Mouse (Mus musculus) MEL (cell line): Measurements from ENCODE around the gene Vps13d. TPM values are rescaled to one million over a fixed set of nuclear protein-coding genes. Genes with fewer than 3 reads are reported as not detected.

Experiments
- DNase-seq: peaks from one replicate; pipeline ENCODE4 v3.0.0; 2011; ENCODE audit warnings: low read depth, low spot score
- H3K27ac ChIP-seq: 2 replicates; pipeline ENCODE4 v1.5.1; 2012; ENCODE audit warnings: low read depth, mild to moderate bottlenecking, control low read depth, low read length, moderate library complexity; ENCODE audit not compliant: control insufficient read depth
- H3K27me3 ChIP-seq, 2 experiments: fragments of 150-350 bp in 1 of 2; sonication (generic) in 1 of 2; 2 replicates each; pipeline ENCODE4 v1.6.1; 2012; ENCODE audit warnings: low read length in 2 of 2, mild to moderate bottlenecking in 2 of 2, improper control_type of control experiment in 1 of 2, moderate library complexity in 1 of 2; ENCODE audit not compliant: insufficient read depth in 2 of 2, control insufficient read depth in 1 of 2
- H3K36me3 ChIP-seq, 2 experiments: 2 replicates each; pipeline ENCODE4 v1.6.1; 2012 to 2014; ENCODE audit warnings: low read length in 2 of 2, improper control_type of control experiment in 1 of 2, inconsistent platforms in 1 of 2, mild to moderate bottlenecking in 1 of 2; ENCODE audit not compliant: insufficient read depth in 2 of 2, control insufficient read depth in 1 of 2
- H3K4me1 ChIP-seq, 2 experiments: fragments of 150-350 bp in 1 of 2; sonication (generic) in 1 of 2; 2 replicates each; pipeline ENCODE4 v1.6.1; 2012; ENCODE audit warnings: low read length in 2 of 2, improper control_type of control experiment in 1 of 2, mild to moderate bottlenecking in 1 of 2; ENCODE audit not compliant: insufficient read depth in 2 of 2, control insufficient read depth in 1 of 2
- H3K4me3 ChIP-seq, 2 experiments: fragments of 150-350 bp in 1 of 2; sonication (generic) in 1 of 2; 2 replicates each; pipeline ENCODE4 v1.5.1; 2012; ENCODE audit warnings: low read depth in 2 of 2, low read length in 2 of 2, mild to moderate bottlenecking in 2 of 2, moderate library complexity in 2 of 2, control low read depth in 1 of 2, improper control_type of control experiment in 1 of 2; ENCODE audit not compliant: control insufficient read depth in 1 of 2, insufficient read depth in 1 of 2
- H3K79me2 ChIP-seq: 2 replicates; pipeline ENCODE4 v1.6.1; 2012; ENCODE audit warnings: mild to moderate bottlenecking, low read length, moderate library complexity; ENCODE audit not compliant: control insufficient read depth, poor library complexity, insufficient read depth
- H3K9ac ChIP-seq: 2 replicates; pipeline ENCODE4 v1.6.1; 2012; ENCODE audit warnings: low read depth, mild to moderate bottlenecking, control low read depth, low read length, moderate library complexity; ENCODE audit not compliant: control insufficient read depth, poor library complexity, severe bottlenecking
- H3K9me3 ChIP-seq: fragments of 150-350 bp; sonication (generic); replicated peaks from 2 replicates; pipeline ENCODE4 v1.6.1; 2012; ENCODE audit warnings: mild to moderate bottlenecking, low read length, improper control_type of control experiment, moderate library complexity; ENCODE audit not compliant: insufficient read depth
- CHD2 ChIP-seq: IDR thresholded peaks from 2 replicates; pipeline ENCODE4 v1.6.1; 2011; ENCODE audit warnings: low read length, improper control_type of control experiment
- E2F4 ChIP-seq: IDR thresholded peaks from 2 replicates; pipeline ENCODE4 v1.6.1; 2011; ENCODE audit warnings: low read depth, low read length, improper control_type of control experiment, borderline replicate concordance
- HCFC1 ChIP-seq: IDR thresholded peaks from 2 replicates; pipeline ENCODE4 v1.6.1; 2012; ENCODE audit warnings: low read depth, mild to moderate bottlenecking, inconsistent platforms, low read length, improper control_type of control experiment, moderate library complexity
- JUND ChIP-seq: IDR thresholded peaks from 2 replicates; pipeline ENCODE4 v1.6.1; 2011; ENCODE audit warnings: low read depth, mild to moderate bottlenecking, improper control_type of control experiment, low read length
- MYB ChIP-seq: IDR thresholded peaks from 2 replicates; pipeline ENCODE4 v1.6.1; 2011; ENCODE audit warnings: mild to moderate bottlenecking, low read depth, low read length, improper control_type of control experiment
- NELFE ChIP-seq: IDR thresholded peaks from 2 replicates; pipeline ENCODE4 v1.6.1; 2011; ENCODE audit warnings: low read depth, low read length, improper control_type of control experiment
- POLR2AphosphoS5 ChIP-seq: IDR thresholded peaks from 2 replicates; pipeline ENCODE4 v1.6.1; 2012; ENCODE audit warnings: low read depth, borderline replicate concordance, mild to moderate bottlenecking, inconsistent platforms, low read length, moderate library complexity, mixed read lengths
- RCOR1 ChIP-seq: IDR thresholded peaks from 2 replicates; pipeline ENCODE4 v1.6.1; 2012; ENCODE audit warnings: low read depth, mild to moderate bottlenecking, inconsistent platforms, low read length, improper control_type of control experiment
- SIN3A ChIP-seq: IDR thresholded peaks from 2 replicates; pipeline ENCODE4 v1.6.1; 2012; ENCODE audit warnings: low read length, improper control_type of control experiment, inconsistent platforms
- TAL1 ChIP-seq: IDR thresholded peaks from 2 replicates; pipeline ENCODE4 v1.6.1; 2012; ENCODE audit warnings: mild to moderate bottlenecking, inconsistent platforms, low read length, moderate library complexity, mixed read lengths
- USF1 ChIP-seq: IDR thresholded peaks from 2 replicates; pipeline ENCODE4 v1.6.1; 2014; ENCODE audit warnings: low read depth, mild to moderate bottlenecking, inconsistent platforms, low read length, improper control_type of control experiment, moderate library complexity
- ZKSCAN1 ChIP-seq: IDR thresholded peaks from 2 replicates; pipeline ENCODE4 v1.6.1; 2012; ENCODE audit warnings: low read depth, mild to moderate bottlenecking, inconsistent platforms, low read length, improper control_type of control experiment, moderate library complexity
- polyA plus RNA-seq, 2 experiments: library from polyadenylated mRNA; stranded (reverse) in 1 of 2; unstranded in 1 of 2; fragments of >175 nt in 1 of 2; fragments of >200 nt in 1 of 2; gene quantifications; 2 replicates each; pipeline versions ENCODE4 v1.2.1 to v1.2.4; 2012; ENCODE audit warnings: low replicate concordance in 2 of 2, low read depth in 1 of 2; ENCODE audit not compliant: insufficient read length in 2 of 2, insufficient read depth in 1 of 2, missing spikeins in 1 of 2
- total RNA-seq: library from RNA; depleted of rRNA; stranded (reverse); fragments of 300-350 nt; gene quantifications from 2 replicates; pipeline ENCODE4 v1.2.3, GENCODE M21; 2012

Gene Vps13d
- total and polyA plus RNA-seq, 3 experiments, result 8.9 to 14.5 (median 13.2) TPM

- no peaks in the 10 kb centered on the region for H3K79me2 ChIP-seq
- no peak overlapping the region for H3K4me3 ChIP-seq
- TF ChIP-seq JUND (no peak), TAL1 (no peak), RCOR1 (no peak), MYB (no peak)
- H3K9me3 ChIP-seq, result no peaks in the 10 kb centered on the region
- no peak overlapping the region for H3K9ac ChIP-seq
- no peak for DNase-seq
- H3K27ac ChIP-seq, result no peak overlapping the region
- H3K36me3 ChIP-seq, result no peaks in the 10 kb centered on the region
- H3K4me1 ChIP-seq, result no peaks in the 10 kb centered on the region
- no peaks in the 10 kb centered on the region for H3K27me3 ChIP-seq
Measured at GRCm38 (mm10) chr4:145239049-145239830, 44.4 kb upstream of the Vps13d start.

GRCm38 (mm10) chr4:145236027-145236426, 41.2 kb upstream of the Vps13d start:
- H3K36me3 ChIP-seq, result no peaks in the 10 kb centered on the region
- no peaks in the 10 kb centered on the region for H3K4me1 ChIP-seq
- TF ChIP-seq HCFC1 (no peak), POLR2AphosphoS5 (no peak), SIN3A (no peak), NELFE (no peak), E2F4 (no peak)
- H3K27me3 ChIP-seq, result no peaks in the 10 kb centered on the region
- no peak overlapping the region for H3K9ac ChIP-seq
- H3K9me3 ChIP-seq, result no peaks in the 10 kb centered on the region
- no peak overlapping the region for H3K27ac ChIP-seq
- no peak for DNase-seq
- H3K4me3 ChIP-seq, result no peak overlapping the region
- no peaks in the 10 kb centered on the region for H3K79me2 ChIP-seq

- H3K4me3 ChIP-seq, result no peak overlapping the region
- peak; percentile 21 for DNase-seq
- no peaks in the 10 kb centered on the region for H3K4me1 ChIP-seq
Measured at GRCm38 (mm10) chr4:145233487-145234228, 38.9 kb upstream of the Vps13d start.

More at GRCm38 (mm10) chr4:145233487-145234228, 38.9 kb upstream of the Vps13d start:
- Histone ChIP-seq H3K27ac (no peak overlapping the region), H3K27me3 (no peaks in the 10 kb centered on the region), H3K36me3 (no peaks in the 10 kb centered on the region), H3K9ac (no peak overlapping the region), H3K9me3 (no peaks in the 10 kb centered on the region), H3K79me2 (no peaks in the 10 kb centered on the region)
- no peak for TF ChIP-seq SIN3A
- TF ChIP-seq E2F4, result no peak
- TF ChIP-seq USF1, result no peak
- TF ChIP-seq ZKSCAN1, result no peak
- TF ChIP-seq CHD2, result no peak
